Mouse (Mus musculus): ENCODE measurements at regions not wholly inside any gene's neighbourhood (a gene's known extent, or its start where the extent isn't known, plus 50 kb on each side); places are given as distances from the start of the nearest gene placed in this dataset.

- H3K27me3 ChIP-seq (ENCODE audit: control insufficient read depth, insufficient read depth, insufficient read length) = no peaks in the 10 kb centered on the region
- H3ac ChIP-seq (ENCODE audit: control insufficient read depth, insufficient read length) = no peak overlapping the region
- H3K79me2 ChIP-seq (ENCODE audit: control insufficient read depth, insufficient read depth) = no peaks in the 10 kb centered on the region
- no peak overlapping the region for H3K4me2 ChIP-seq (ENCODE audit: low read depth)
- TF ChIP-seq SRF (IDR thresholded peaks at IDR 0.05; ENCODE audit: control insufficient read depth, insufficient read length, low read depth) (no peak), TCF12 (IDR thresholded peaks at IDR 0.05; ENCODE audit: insufficient read depth, poor library complexity, severe bottlenecking) (peak; percentile 62), E2F4 (IDR thresholded peaks at IDR 0.05; ENCODE audit: insufficient read depth) (no peak), REST (IDR thresholded peaks at IDR 0.05; ENCODE audit: insufficient read depth, insufficient read length) (no peak), MYOD1 (IDR thresholded peaks at IDR 0.05; ENCODE audit: control insufficient read depth in 1 of 3, insufficient read length in 2 of 3, low read depth in 2 of 3) (peak in 2 of 3 experiments; percentile 60 to 90), CEBPB (IDR thresholded peaks at IDR 0.05; ENCODE audit: insufficient read depth, poor library complexity, severe bottlenecking) (no peak), POLR2AphosphoS2 (IDR thresholded peaks at IDR 0.05; ENCODE audit: insufficient read length, low read depth) (no peak), POLR2A (IDR thresholded peaks at IDR 0.05; ENCODE audit: insufficient read length, low read depth) (no peak), TCF3 (IDR thresholded peaks at IDR 0.05; ENCODE audit: insufficient read length, low read depth) (peak; percentile 77), MYOG (IDR thresholded peaks at IDR 0.05; ENCODE audit: control insufficient read depth in 1 of 3, insufficient read depth in 1 of 3, insufficient read length in 2 of 3, low read depth in 2 of 3) (peak; percentile 26 to 87 (median 57)), MAX (IDR thresholded peaks at IDR 0.05; ENCODE audit: low read depth) (no peak), USF1 (IDR thresholded peaks at IDR 0.05; ENCODE audit: low read depth) (no peak)
- no peaks in the 10 kb centered on the region for H3K36me3 ChIP-seq (ENCODE audit: control insufficient read depth, insufficient read depth)
- H3K4me3 ChIP-seq = no peak overlapping the region
Observed at GRCm38 (mm10) chr11:7371835-7372234, 158.1 kb upstream of the Igfbp3 start.

GRCm38 (mm10) chr11:7361388-7361787, 147.7 kb upstream of the Igfbp3 start:
- no peaks in the 10 kb centered on the region for H3K36me3 ChIP-seq (ENCODE audit: control insufficient read depth, insufficient read depth)
- TF ChIP-seq TCF3 (IDR thresholded peaks at IDR 0.05; ENCODE audit: insufficient read length, low read depth) (no peak), MYOD1 (IDR thresholded peaks at IDR 0.05; ENCODE audit: control insufficient read depth in 1 of 3, insufficient read length in 2 of 3, low read depth in 2 of 3) (no peak), MYOG (IDR thresholded peaks at IDR 0.05; ENCODE audit: control insufficient read depth in 1 of 3, insufficient read depth in 1 of 3, insufficient read length in 2 of 3, low read depth in 2 of 3) (no peak), SRF (IDR thresholded peaks at IDR 0.05; ENCODE audit: control insufficient read depth, insufficient read length, low read depth) (no peak), POLR2A (IDR thresholded peaks at IDR 0.05; ENCODE audit: insufficient read length, low read depth) (no peak), USF1 (IDR thresholded peaks at IDR 0.05; ENCODE audit: low read depth) (no peak), TCF12 (IDR thresholded peaks at IDR 0.05; ENCODE audit: insufficient read depth, poor library complexity, severe bottlenecking) (no peak), MAX (IDR thresholded peaks at IDR 0.05; ENCODE audit: low read depth) (no peak), POLR2AphosphoS2 (IDR thresholded peaks at IDR 0.05; ENCODE audit: insufficient read length, low read depth) (no peak)
- no peak overlapping the region for H3ac ChIP-seq (ENCODE audit: control insufficient read depth, insufficient read length)
- H3K4me3 ChIP-seq = no peak overlapping the region
- no peaks in the 10 kb centered on the region for H3K27me3 ChIP-seq (ENCODE audit: control insufficient read depth, insufficient read depth, insufficient read length)
- no peaks in the 10 kb centered on the region for H3K79me2 ChIP-seq (ENCODE audit: control insufficient read depth, insufficient read depth)
- no peak overlapping the region for H3K4me2 ChIP-seq (ENCODE audit: low read depth)

- TF ChIP-seq MYOG (IDR thresholded peaks at IDR 0.05; ENCODE audit: control insufficient read depth in 1 of 3, insufficient read depth in 1 of 3, insufficient read length in 2 of 3, low read depth in 2 of 3) (no peak), MYOD1 (IDR thresholded peaks at IDR 0.05; ENCODE audit: control insufficient read depth in 1 of 3, insufficient read length in 2 of 3, low read depth in 2 of 3) (no peak), MAX (IDR thresholded peaks at IDR 0.05; ENCODE audit: low read depth) (no peak), POLR2AphosphoS2 (IDR thresholded peaks at IDR 0.05; ENCODE audit: insufficient read length, low read depth) (no peak)
- H3K4me2 ChIP-seq (ENCODE audit: low read depth) = no peak overlapping the region
Observed at GRCm38 (mm10) chr11:7348601-7349000, 134.9 kb upstream of the Igfbp3 start.

GRCm38 (mm10) chr11:7337826-7338225, 124.1 kb upstream of the Igfbp3 start:
- Histone ChIP-seq H3K4me2 (ENCODE audit: low read depth) (no peak overlapping the region), H3K79me2 (ENCODE audit: control insufficient read depth, insufficient read depth) (no peaks in the 10 kb centered on the region), H3K36me3 (ENCODE audit: control insufficient read depth, insufficient read depth) (no peaks in the 10 kb centered on the region), H3K4me3 (no peak overlapping the region), H3ac (ENCODE audit: control insufficient read depth, insufficient read length) (no peak overlapping the region), H3K27me3 (ENCODE audit: control insufficient read depth, insufficient read depth, insufficient read length) (no peaks in the 10 kb centered on the region)
- no peak for TF ChIP-seq POLR2A (IDR thresholded peaks at IDR 0.05; ENCODE audit: insufficient read length, low read depth)
- no peak for TF ChIP-seq REST (IDR thresholded peaks at IDR 0.05; ENCODE audit: insufficient read depth, insufficient read length)
- no peak for TF ChIP-seq MAX (IDR thresholded peaks at IDR 0.05; ENCODE audit: low read depth)
- no peak for TF ChIP-seq MYOD1 (IDR thresholded peaks at IDR 0.05; ENCODE audit: control insufficient read depth in 1 of 3, insufficient read length in 2 of 3, low read depth in 2 of 3)
- no peak for TF ChIP-seq POLR2AphosphoS2 (IDR thresholded peaks at IDR 0.05; ENCODE audit: insufficient read length, low read depth)
- no peak for TF ChIP-seq TCF12 (IDR thresholded peaks at IDR 0.05; ENCODE audit: insufficient read depth, poor library complexity, severe bottlenecking)
- no peak for TF ChIP-seq CEBPB (IDR thresholded peaks at IDR 0.05; ENCODE audit: insufficient read depth, poor library complexity, severe bottlenecking)
- no peak for TF ChIP-seq TCF3 (IDR thresholded peaks at IDR 0.05; ENCODE audit: insufficient read length, low read depth)
- no peak for TF ChIP-seq SRF (IDR thresholded peaks at IDR 0.05; ENCODE audit: control insufficient read depth, insufficient read length, low read depth)
- no peak for TF ChIP-seq E2F4 (IDR thresholded peaks at IDR 0.05; ENCODE audit: insufficient read depth)
- TF ChIP-seq MYOG (IDR thresholded peaks at IDR 0.05; ENCODE audit: control insufficient read depth in 1 of 3, insufficient read depth in 1 of 3, insufficient read length in 2 of 3, low read depth in 2 of 3) = no peak
- TF ChIP-seq USF1 (IDR thresholded peaks at IDR 0.05; ENCODE audit: low read depth) = no peak

More at GRCm38 (mm10) chr11:7348601-7349000, 134.9 kb upstream of the Igfbp3 start:
- Histone ChIP-seq H3K4me3 (no peak overlapping the region), H3K79me2 (ENCODE audit: control insufficient read depth, insufficient read depth) (no peaks in the 10 kb centered on the region), H3K36me3 (ENCODE audit: control insufficient read depth, insufficient read depth) (no peaks in the 10 kb centered on the region), H3ac (ENCODE audit: control insufficient read depth, insufficient read length) (no peak overlapping the region), H3K27me3 (ENCODE audit: control insufficient read depth, insufficient read depth, insufficient read length) (no peaks in the 10 kb centered on the region)

- Histone ChIP-seq H3K36me3 (ENCODE audit: control insufficient read depth, insufficient read depth) (no peaks in the 10 kb centered on the region), H3K27me3 (ENCODE audit: control insufficient read depth, insufficient read depth, insufficient read length) (no peaks in the 10 kb centered on the region), H3ac (ENCODE audit: control insufficient read depth, insufficient read length) (no peak overlapping the region), H3K79me2 (ENCODE audit: control insufficient read depth, insufficient read depth) (no peaks in the 10 kb centered on the region), H3K4me3 (no peak overlapping the region), H3K4me2 (ENCODE audit: low read depth) (no peak overlapping the region)
- TF ChIP-seq MAX (IDR thresholded peaks at IDR 0.05; ENCODE audit: low read depth) = no peak
- TF ChIP-seq CEBPB (IDR thresholded peaks at IDR 0.05; ENCODE audit: insufficient read depth, poor library complexity, severe bottlenecking) = 0 out of 2 replicates have a peak, but pooled peaks have one; percentile 58
- no peak for TF ChIP-seq TCF12 (IDR thresholded peaks at IDR 0.05; ENCODE audit: insufficient read depth, poor library complexity, severe bottlenecking)
Observed at GRCm38 (mm10) chr11:7317409-7317970, 103.8 kb upstream of the Igfbp3 start.
